Mouse (Mus musculus): Measurements from ENCODE around the gene Zcchc7.

The Zcchc7 gene

GRCm38 (mm10) chr4:44851835-44852251, 96.2 kb downstream of the Zcchc7 start:
- CTCF ChIA-PET = interaction anchor here in 2 of 4 experiments (0.6 to 0.9 kb wide), 2 partner anchors 35 to 1419 kb away, joined by 3 to 14 read pairs; no protein-coding TSS in a partner anchor

DNA sequence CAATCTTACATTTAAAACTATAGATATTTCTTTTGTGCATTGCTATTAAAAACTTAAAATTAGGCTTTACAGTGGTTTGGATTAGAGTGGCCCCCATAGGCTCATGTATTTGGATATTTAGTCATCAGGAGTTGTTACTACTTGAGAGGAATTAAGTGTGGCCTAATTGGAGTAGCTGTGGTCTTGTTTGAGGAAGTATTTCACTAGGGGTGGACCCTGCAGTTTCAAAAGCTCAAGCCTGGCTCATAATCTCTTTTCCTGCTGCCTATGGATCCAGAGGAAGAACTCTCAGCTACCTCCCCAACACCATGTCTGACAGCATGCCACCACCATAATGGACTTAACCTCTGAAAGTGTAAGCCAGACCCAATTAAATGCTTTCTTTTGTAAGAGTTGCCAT, 115.9 kb downstream of the Zcchc7 start:
- ChIA-PET POLR2A (no interaction called here), CTCF (no interaction called here)

More at GRCm38 (mm10) chr4:44851835-44852251, 96.2 kb downstream of the Zcchc7 start:
- POLR2A ChIA-PET = interaction anchor here in 3 of 4 experiments (0.6 to 2.5 kb wide), 8 partner anchors 10 to 1114 kb away, joined by 3 to 12 read pairs (median 4); partner anchors contain the start of gene Zcchc7 (in 1 of the 3)

DNA sequence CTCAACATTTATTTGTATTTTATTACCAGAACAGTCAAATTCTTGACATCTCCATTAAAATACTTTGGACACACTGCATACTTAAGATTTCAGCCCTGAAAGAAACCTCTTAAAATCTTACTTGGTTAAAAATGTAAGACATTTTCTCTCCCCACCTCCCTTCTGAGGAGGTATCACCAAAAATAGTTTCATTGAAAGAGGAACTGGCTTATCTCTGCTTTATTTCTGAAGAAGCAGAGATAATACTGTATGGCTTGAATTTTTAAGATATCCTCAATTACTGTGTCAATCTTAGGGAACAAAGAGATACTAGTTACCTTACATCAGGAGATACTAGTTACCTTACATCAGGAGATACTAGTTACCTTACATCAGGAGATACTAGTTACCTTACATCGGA, 116.4 kb downstream of the Zcchc7 start:
- ChIA-PET POLR2A (no interaction called here), CTCF (no interaction called here)

GRCm38 (mm10) chr4:44880065-44880623, 124.5 kb downstream of the Zcchc7 start:
- ChIA-PET POLR2A (interaction anchor here in 3 of 4 experiments (0.7 to 1.0 kb wide), 4 partner anchors 28 to 93 kb away, joined by 3 to 7 read pairs (median 3); no protein-coding TSS in a partner anchor), CTCF (no interaction called here)

DNA sequence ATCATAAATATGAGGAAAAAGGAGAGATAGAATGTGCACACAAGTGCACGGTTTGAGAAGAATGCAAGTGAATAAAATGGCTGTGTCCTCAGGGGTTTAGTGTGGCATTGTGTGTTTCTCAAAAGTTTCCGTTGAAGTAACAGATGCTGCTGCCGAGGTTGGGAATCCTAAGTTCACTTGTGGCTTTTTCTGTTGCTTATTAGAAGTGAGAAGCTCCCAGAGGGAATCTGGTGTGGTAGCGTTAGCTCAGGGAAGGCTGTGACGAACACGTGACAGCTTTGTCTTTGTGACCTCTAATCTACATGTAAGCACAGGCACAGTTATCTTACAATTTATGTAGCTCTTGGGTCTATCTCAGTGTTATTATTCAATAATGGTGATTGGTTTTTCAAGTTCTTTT, 130.5 kb downstream of the Zcchc7 start:
- CTCF ChIA-PET = interaction anchor here in 1 of 4 experiments (0.6 kb wide), 1 partner anchor 329 kb away, joined by 3 read pairs; no protein-coding TSS in a partner anchor

GRCm38 (mm10) chr4:44891344-44891743, 135.7 kb downstream of the Zcchc7 start:
- ChIA-PET CTCF (no interaction called here), POLR2A (no interaction called here)

More for the DNA sequence above, 130.5 kb downstream of the Zcchc7 start:
- POLR2A ChIA-PET = interaction anchor here in 2 of 4 experiments (1.0 to 1.8 kb wide), 3 partner anchors 20 to 130 kb away, joined by 3 to 5 read pairs (median 3); partner anchors contain the start of gene Zcchc7 (in 1 of the 2)

DNA sequence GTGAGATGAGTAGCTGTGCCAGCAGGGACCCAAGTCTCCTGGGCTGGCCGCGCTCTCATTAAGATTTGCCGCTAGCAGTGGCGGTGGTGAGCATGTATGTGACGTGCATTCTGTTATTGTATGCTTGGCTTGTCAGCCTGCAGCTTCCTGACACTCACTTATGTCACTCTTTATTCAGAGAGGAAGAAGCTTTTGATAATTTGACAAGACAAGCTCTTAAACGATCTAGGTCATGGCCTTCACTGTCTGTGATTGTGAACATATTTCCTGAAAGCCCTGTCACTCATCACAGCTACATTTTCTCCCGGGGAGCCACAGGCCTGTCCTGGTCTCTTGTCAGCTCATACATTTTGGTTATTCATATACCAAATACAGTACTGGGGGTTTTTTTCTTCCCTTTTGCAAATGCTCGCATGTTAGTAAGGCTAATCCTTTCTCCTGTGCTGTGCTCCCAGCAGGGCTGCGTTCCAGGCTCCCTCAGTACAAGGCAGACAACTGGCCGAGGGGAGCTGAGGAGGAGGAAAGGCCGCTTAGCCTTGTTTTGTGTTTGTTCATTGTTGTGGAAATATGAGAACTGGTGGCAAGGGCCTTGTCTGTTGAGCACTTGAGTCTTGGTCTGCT, 150.1 kb downstream of the Zcchc7 start:
- CTCF ChIA-PET = interaction anchor here in 2 of 4 experiments (0.6 to 1.0 kb wide), 3 partner anchors 12 to 236 kb away, joined by 3 to 5 read pairs (median 3); no protein-coding TSS in a partner anchor
- POLR2A ChIA-PET = interaction anchor here in 2 of 4 experiments (0.8 to 2.4 kb wide), 6 partner anchors 9 to 149 kb away, joined by 3 to 9 read pairs (median 4); partner anchors contain the start of gene Grhpr (in 1 of the 2)

- ChIA-PET CTCF (interaction anchor here in 1 of 4 experiments (1.0 kb wide), 1 partner anchor 237 kb away, joined by 3 read pairs; no protein-coding TSS in a partner anchor), POLR2A (interaction anchor here in 2 of 4 experiments (1.0 to 2.4 kb wide), 5 partner anchors 9 to 149 kb away, joined by 3 to 9 read pairs (median 5); no protein-coding TSS in a partner anchor)
These were observed 150.7 kb downstream of the Zcchc7 start for GRCm38 (mm10) chr4:44906399-44906798.

- ChIA-PET CTCF (no interaction called here), POLR2A (interaction anchor here in 1 of 4 experiments (0.9 kb wide), 1 partner anchor 10 kb away, joined by 4 read pairs; no protein-coding TSS in a partner anchor)
These were observed 154.4 kb downstream of the Zcchc7 start for GRCm38 (mm10) chr4:44910065-44910464.

- POLR2A ChIA-PET = no interaction called here
These were observed 155.2 kb downstream of the Zcchc7 start for GRCm38 (mm10) chr4:44910857-44911256.

DNA sequence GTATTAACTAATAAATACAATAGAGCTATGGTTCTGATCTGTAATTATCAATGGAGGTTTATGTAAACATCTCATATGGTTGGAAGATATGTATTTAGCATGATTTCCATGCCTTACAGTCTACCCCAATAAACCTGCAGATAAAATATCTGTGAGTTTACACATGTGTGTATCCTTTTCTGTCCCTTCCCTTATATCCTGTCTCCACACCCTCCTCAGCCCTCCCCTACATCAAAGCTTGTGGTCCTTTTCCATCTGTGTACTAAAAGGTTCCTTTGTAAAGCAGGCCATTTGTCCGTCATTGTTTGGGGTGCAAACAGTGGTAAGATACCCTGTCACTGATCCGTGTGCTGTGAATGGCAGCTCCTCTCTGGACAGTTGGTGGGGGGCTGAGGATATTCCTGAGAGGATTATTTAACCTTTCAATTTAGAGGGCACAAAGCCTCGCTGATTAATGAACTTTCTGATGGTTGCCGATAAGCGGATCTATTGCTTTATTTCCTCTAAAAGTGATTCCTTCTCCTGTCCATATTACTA, 161.7 kb downstream of the Zcchc7 start:
- ChIA-PET CTCF (interaction anchor here in 1 of 4 experiments (0.6 kb wide), 1 partner anchor 1694 kb away, joined by 4 read pairs; no protein-coding TSS in a partner anchor), POLR2A (interaction anchor here in 1 of 4 experiments (0.5 to 1.6 kb wide), 7 partner anchors 9 to 189 kb away, joined by 3 to 6 read pairs (median 3); partner anchors contain the start of gene Zcchc7)

More at GRCm38 (mm10) chr4:44910857-44911256, 155.2 kb downstream of the Zcchc7 start:
- CTCF ChIA-PET = no interaction called here

- CTCF ChIA-PET = interaction anchor here in 2 of 4 experiments (0.5 to 0.7 kb wide), 4 partner anchors 12 to 1693 kb away, joined by 3 to 5 read pairs (median 4); no protein-coding TSS in a partner anchor
- POLR2A ChIA-PET = interaction anchor here in 1 of 4 experiments (0.7 to 1.6 kb wide), 5 partner anchors 12 to 162 kb away, joined by 3 to 6 read pairs (median 4); partner anchors contain the start of gene Zcchc7
These were observed 162.2 kb downstream of the Zcchc7 start for GRCm38 (mm10) chr4:44917907-44918306.

DNA sequence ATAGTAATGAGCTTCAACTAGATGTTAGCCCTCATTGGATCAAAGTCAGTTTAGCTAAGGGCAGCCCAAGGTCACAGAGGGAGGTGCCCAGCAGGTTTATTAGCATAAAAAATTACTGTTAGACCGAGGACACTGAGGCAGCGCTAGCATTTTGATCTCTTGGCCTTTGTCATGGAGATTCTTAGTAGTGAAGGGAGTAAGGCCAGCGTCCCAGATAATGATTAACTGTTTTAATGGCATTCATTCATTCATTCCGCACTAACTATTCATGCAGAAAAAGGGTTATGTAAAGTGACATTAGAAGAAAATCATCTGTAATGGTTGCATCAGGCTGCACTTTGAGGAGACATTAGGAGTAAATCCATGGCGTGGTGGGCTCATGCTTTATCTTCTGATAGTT, 165.2 kb downstream of the Zcchc7 start:
- ChIA-PET POLR2A (interaction anchor here in 2 of 4 experiments (0.6 to 0.8 kb wide), 3 partner anchors 31 to 162 kb away, joined by 3 to 7 read pairs (median 3); no protein-coding TSS in a partner anchor), CTCF (no interaction called here)

GRCm38 (mm10) chr4:44922466-44923128, 166.9 kb downstream of the Zcchc7 start:
- POLR2A ChIA-PET = no interaction called here
- CTCF ChIA-PET = no interaction called here

- CTCF ChIA-PET = no interaction called here
- POLR2A ChIA-PET = no interaction called here
These were observed 167.4 kb downstream of the Zcchc7 start for GRCm38 (mm10) chr4:44923129-44923481.

GRCm38 (mm10) chr4:44927934-44928333, 172.3 kb downstream of the Zcchc7 start:
- CTCF ChIA-PET = no interaction called here
- POLR2A ChIA-PET = interaction anchor here in 1 of 4 experiments (1.6 kb wide), 1 partner anchor 11 kb away, joined by 4 read pairs; no protein-coding TSS in a partner anchor

DNA sequence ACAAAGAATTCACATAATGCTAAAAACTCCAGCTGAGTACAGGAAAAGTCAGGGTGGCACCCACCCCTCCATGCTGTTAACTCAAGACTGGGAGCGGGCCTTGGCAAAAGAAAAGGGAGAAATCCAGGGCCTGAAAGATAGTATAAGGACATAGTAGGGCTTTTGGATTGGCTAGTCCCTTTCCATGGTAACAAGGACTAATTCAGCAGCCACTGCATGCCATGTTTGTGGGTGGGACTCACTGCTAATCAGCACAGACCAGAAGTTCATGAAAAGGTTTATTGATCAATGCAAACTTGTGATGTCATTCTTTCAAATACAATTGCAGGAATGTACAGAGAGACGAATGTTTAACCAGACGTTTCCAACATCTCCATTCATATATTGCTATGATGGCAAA, 173.1 kb downstream of the Zcchc7 start:
- POLR2A ChIA-PET = interaction anchor here in 1 of 4 experiments (0.6 to 1.6 kb wide), 3 partner anchors 12 to 235 kb away, joined by 3 to 4 read pairs (median 4); no protein-coding TSS in a partner anchor

GRCm38 (mm10) chr4:44930406-44930805, 174.7 kb downstream of the Zcchc7 start:
- POLR2A ChIA-PET = no interaction called here
- CTCF ChIA-PET = no interaction called here

More for the DNA sequence above, 173.1 kb downstream of the Zcchc7 start:
- CTCF ChIA-PET = interaction anchor here in 1 of 4 experiments (0.7 kb wide), 1 partner anchor 51 kb away, joined by 5 read pairs; no protein-coding TSS in a partner anchor

DNA sequence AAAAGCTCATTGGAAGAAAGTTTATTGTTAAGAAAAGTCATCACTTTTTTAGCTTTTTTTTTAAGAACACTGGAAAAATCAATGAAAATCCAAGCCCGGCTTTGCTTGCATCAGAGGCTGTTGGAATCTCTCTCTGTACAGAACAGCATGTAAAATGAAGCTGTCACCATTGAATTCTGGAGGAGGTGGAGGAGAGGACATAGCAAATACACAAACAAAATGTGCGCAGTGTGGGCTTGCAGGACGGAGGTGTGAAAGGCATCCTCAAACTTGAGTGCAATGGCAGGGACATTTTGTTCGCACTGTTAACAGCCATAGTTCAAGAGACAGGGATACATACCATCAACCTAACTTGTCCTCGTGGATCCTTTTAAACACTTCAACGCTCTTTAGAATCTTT, 176.1 kb downstream of the Zcchc7 start:
- ChIA-PET CTCF (no interaction called here), POLR2A (interaction anchor here in 2 of 4 experiments (0.6 to 1.6 kb wide), 5 partner anchors 10 to 709 kb away, joined by 3 to 4 read pairs (median 3); no protein-coding TSS in a partner anchor)
